Mouse (Mus musculus) testis, adult 2 months (tissue): ENCODE measurements around the gene Gm5134.

Source experiments
- CTCF ChIP-seq: fragments of 200-500 bp; IDR thresholded peaks from 2 replicates; pipeline ENCODE4 v1.5.1; 2012; ENCODE audit warnings: low read depth, mild to moderate bottlenecking, inconsistent platforms, low read length, moderate library complexity; ENCODE audit not compliant: control insufficient read depth, insufficient read depth, insufficient replicate concordance
- POLR2A ChIP-seq: fragments of 200-500 bp; IDR thresholded peaks from 2 replicates; pipeline ENCODE4 v1.6.1; 2012; ENCODE audit warnings: low read depth, mild to moderate bottlenecking, inconsistent platforms, low read length, moderate library complexity; ENCODE audit not compliant: control insufficient read depth

DNA sequence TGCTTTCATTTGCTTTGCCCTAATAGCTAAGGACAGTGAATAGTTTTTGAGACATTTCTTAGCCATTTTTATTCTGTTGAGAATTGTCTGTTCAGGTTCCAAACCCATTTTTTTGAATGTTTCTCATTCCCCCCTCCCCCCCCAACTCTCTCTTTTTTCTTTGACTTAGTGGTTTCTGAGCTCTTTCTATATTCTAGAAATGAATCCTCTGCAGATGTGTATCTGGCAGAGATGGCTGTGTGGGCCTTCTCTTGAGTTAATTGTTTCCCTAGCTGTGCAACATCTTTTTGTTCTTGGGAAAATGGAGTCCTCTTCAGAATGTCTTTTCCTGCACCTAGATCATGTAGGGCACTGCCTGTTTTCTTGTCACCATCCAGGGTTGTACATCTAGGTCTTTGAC is 81.0 kb downstream of the Gm5134 start:
- TF ChIP-seq CTCF (no peak), POLR2A (no peak)
